Comparison of ENCODE assay signal across 29 mouse cellular contexts in the genomic region with DNA sequence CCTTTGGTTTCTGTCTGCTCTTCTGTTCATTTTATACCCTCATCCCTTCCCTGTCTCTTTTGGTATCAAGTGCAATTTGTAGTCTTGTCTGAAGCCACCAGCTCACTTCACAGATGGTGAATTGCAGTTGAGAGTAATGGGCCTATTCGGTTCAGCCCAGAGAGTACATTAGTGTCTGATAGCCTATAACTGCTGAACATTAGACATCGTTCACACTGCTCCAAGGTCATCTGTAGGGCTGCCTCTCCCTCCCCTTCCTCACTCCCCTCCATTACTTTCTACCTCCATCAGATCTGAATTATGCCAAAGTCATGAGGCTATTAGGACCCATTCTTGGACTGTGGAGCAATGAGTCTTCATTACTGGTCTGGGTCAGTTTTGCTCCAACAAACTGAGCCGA.
DNase-seq lines count a peak whose midpoint lies in the region; ATAC-seq lines count a peak whose summit lies in the region.
"Had no signal": no experiment of that assay in that cellular context is flagged by ENCODE, and none has a peak within 500 bp of the region (broad histone marks: within the 10 kb centered on the region; RNA-seq: fewer than 3 reads in every experiment).

No protein-coding gene starts in this region.

- ATAC-seq in midbrain, embryonic 13.5 days, result peak; percentile 58; the same call in 1 of the 2 replicates
- no peak for ATAC-seq in midbrain, embryonic 16.5 days
- ATAC-seq in hindbrain, embryonic 12.5 days (ENCODE audit: low FRiP score), result peak; percentile 40; the same call in 1 of the 2 replicates
- peak; percentile 75 for ATAC-seq in hindbrain, embryonic 14.5 days (ENCODE audit: low FRiP score)
- peak; percentile 54; the same call in 1 of the 2 replicates for ATAC-seq in neural tube, embryonic 14.5 days (ENCODE audit: low read depth)
- ATAC-seq: activated CD4-positive, CD25-positive, alpha-beta regulatory T cell, adult 4 months; forebrain, embryonic 13.5 days; intestine, postnatal 0 days had no signal

- H3K27ac ChIP-seq in midbrain, embryonic 13.5 days, result no peak overlapping the region
- no peak overlapping the region for H3K27ac ChIP-seq in midbrain, embryonic 16.5 days (ENCODE audit: low read length)
- no peak overlapping the region for H3K27ac ChIP-seq in hindbrain, embryonic 12.5 days
- no peak overlapping the region for H3K27ac ChIP-seq in hindbrain, embryonic 14.5 days
- no peak overlapping the region for H3K27ac ChIP-seq in neural tube, embryonic 14.5 days (ENCODE audit: low read depth, low read length)
- H3K27ac ChIP-seq: forebrain, embryonic 13.5 days; heart, embryonic 10.5 days; heart, embryonic 15.5 days; left cerebral cortex, adult 2 months; limb, embryonic 12.5 days; liver, embryonic 15.5 days had no signal

- H3K9me3 ChIP-seq in midbrain, embryonic 13.5 days, result no peaks in the 10 kb centered on the region
- H3K9me3 ChIP-seq in midbrain, embryonic 16.5 days (replicated peaks; ENCODE audit: control insufficient read depth, low read length, poor library complexity, severe bottlenecking), result no peaks in the 10 kb centered on the region
- no peaks in the 10 kb centered on the region for H3K9me3 ChIP-seq in hindbrain, embryonic 12.5 days (replicated peaks)
- H3K9me3 ChIP-seq in hindbrain, embryonic 14.5 days (ENCODE audit: control insufficient read depth, low read length), result no peaks in the 10 kb centered on the region
- no peaks in the 10 kb centered on the region for H3K9me3 ChIP-seq in neural tube, embryonic 14.5 days (ENCODE audit: control insufficient read depth, low read length)
- H3K9me3 ChIP-seq: forebrain, embryonic 13.5 days; heart, embryonic 10.5 days; heart, embryonic 15.5 days; limb, embryonic 12.5 days; liver, embryonic 15.5 days had no signal

- H3K4me1 ChIP-seq in midbrain, embryonic 13.5 days (replicated peaks), result peaks cover 10% of the 10 kb centered on the region
- H3K4me1 ChIP-seq in midbrain, embryonic 16.5 days (ENCODE audit: control insufficient read depth, insufficient read depth, low read length), result no peaks in the 10 kb centered on the region
- no peaks in the 10 kb centered on the region for H3K4me1 ChIP-seq in hindbrain, embryonic 12.5 days
- peaks cover 8% of the 10 kb centered on the region; the same call in 1 of the 2 replicates for H3K4me1 ChIP-seq in hindbrain, embryonic 14.5 days (replicated peaks; ENCODE audit: control insufficient read depth, insufficient read depth, low read length)
- H3K4me1 ChIP-seq in neural tube, embryonic 14.5 days (ENCODE audit: control insufficient read depth, insufficient read depth, low read length), result no peaks in the 10 kb centered on the region
- H3K4me1 ChIP-seq: heart, embryonic 10.5 days; heart, embryonic 15.5 days; limb, embryonic 12.5 days; liver, embryonic 15.5 days had no signal

- H3K9ac ChIP-seq in midbrain, embryonic 13.5 days (replicated peaks), result no peak overlapping the region
- H3K9ac ChIP-seq in midbrain, embryonic 16.5 days (ENCODE audit: low read depth, low read length), result no peak overlapping the region
- no peak overlapping the region for H3K9ac ChIP-seq in hindbrain, embryonic 12.5 days
- H3K9ac ChIP-seq in hindbrain, embryonic 14.5 days, result no peak overlapping the region
- H3K9ac ChIP-seq in neural tube, embryonic 14.5 days (replicated peaks; ENCODE audit: low read depth, low read length), result no peak overlapping the region
- H3K9ac ChIP-seq: forebrain, embryonic 13.5 days; heart, embryonic 15.5 days; limb, embryonic 12.5 days; liver, embryonic 15.5 days; lung, embryonic 14.5 days had no signal

- no peaks in the 10 kb centered on the region for H3K36me3 ChIP-seq in midbrain, embryonic 13.5 days
- no peaks in the 10 kb centered on the region for H3K36me3 ChIP-seq in midbrain, embryonic 16.5 days (ENCODE audit: control insufficient read depth, insufficient read depth, low read length)
- no peaks in the 10 kb centered on the region for H3K36me3 ChIP-seq in hindbrain, embryonic 12.5 days
- no peaks in the 10 kb centered on the region for H3K36me3 ChIP-seq in hindbrain, embryonic 14.5 days (replicated peaks; ENCODE audit: control insufficient read depth, insufficient read depth)
- H3K36me3 ChIP-seq in neural tube, embryonic 14.5 days (ENCODE audit: control insufficient read depth, insufficient read depth, low read length), result no peaks in the 10 kb centered on the region
- H3K36me3 ChIP-seq: heart, embryonic 10.5 days; heart, embryonic 15.5 days; limb, embryonic 12.5 days; liver, embryonic 15.5 days had no signal

- DNase-seq in hindbrain, embryonic 14.5 days (ENCODE audit: low spot score), result no peak
- no peak for DNase-seq in lung, postnatal 36 days
- DNase-seq in kidney, postnatal 36 days, result no peak
- DNase-seq: adrenal gland, adult 2 months; adrenal gland, postnatal 36 days; B cell, adult 2 months; cerebellum, adult 2 months; cerebellum, postnatal 14 days; gastrocnemius, postnatal 25 days; heart, adult 11 months; kidney, adult 9 months; kidney, postnatal 14 days; lung, embryonic 14.5 days; lung, postnatal 14 days; right cerebral cortex, postnatal 25 days; spleen, adult 18-20 months; thymus, postnatal 14 days had no signal

- H3K4me3 ChIP-seq in midbrain, embryonic 13.5 days (replicated peaks), result no peak overlapping the region
- no peak overlapping the region for H3K4me3 ChIP-seq in midbrain, embryonic 16.5 days (ENCODE audit: low read depth, low read length)
- H3K4me3 ChIP-seq in hindbrain, embryonic 12.5 days, result no peak overlapping the region
- H3K4me3 ChIP-seq in hindbrain, embryonic 14.5 days (replicated peaks; ENCODE audit: low read length), result no peak overlapping the region
- H3K4me3 ChIP-seq in neural tube, embryonic 14.5 days (ENCODE audit: low read depth, low read length), result no peak overlapping the region
- H3K4me3 ChIP-seq: forebrain, embryonic 13.5 days; heart, embryonic 10.5 days; heart, embryonic 15.5 days; left cerebral cortex, adult 2 months; limb, embryonic 12.5 days; liver, embryonic 15.5 days had no signal

- 79% methylated on average over 3 of the region's 3 CpGs for WGBS in midbrain, embryonic 13.5 days
- WGBS in midbrain, embryonic 16.5 days, result 86% methylated on average over 3 of the region's 3 CpGs
- WGBS in hindbrain, embryonic 12.5 days, result 84% methylated on average over 3 of the region's 3 CpGs
- 76% methylated on average over 3 of the region's 3 CpGs for WGBS in hindbrain, embryonic 14.5 days
- 72% methylated on average over 3 of the region's 3 CpGs for WGBS in neural tube, embryonic 14.5 days

- H3K4me2 ChIP-seq in midbrain, embryonic 13.5 days (replicated peaks), result no peak overlapping the region
- no peak overlapping the region for H3K4me2 ChIP-seq in midbrain, embryonic 16.5 days (ENCODE audit: low read length)
- H3K4me2 ChIP-seq in hindbrain, embryonic 12.5 days (replicated peaks), result no peak overlapping the region
- no peak overlapping the region for H3K4me2 ChIP-seq in hindbrain, embryonic 14.5 days (replicated peaks)
- no peak overlapping the region for H3K4me2 ChIP-seq in neural tube, embryonic 14.5 days (ENCODE audit: low read depth, low read length)
- H3K4me2 ChIP-seq: forebrain, embryonic 13.5 days; heart, embryonic 15.5 days; limb, embryonic 12.5 days; liver, embryonic 15.5 days; lung, embryonic 14.5 days had no signal

- no peaks in the 10 kb centered on the region for H3K27me3 ChIP-seq in midbrain, embryonic 13.5 days
- H3K27me3 ChIP-seq in midbrain, embryonic 16.5 days (ENCODE audit: control insufficient read depth, insufficient read depth, low read depth, low read length), result no peaks in the 10 kb centered on the region
- no peaks in the 10 kb centered on the region for H3K27me3 ChIP-seq in hindbrain, embryonic 12.5 days
- H3K27me3 ChIP-seq in hindbrain, embryonic 14.5 days (ENCODE audit: control insufficient read depth, insufficient read depth, low read length), result no peaks in the 10 kb centered on the region
- H3K27me3 ChIP-seq in neural tube, embryonic 14.5 days (ENCODE audit: control insufficient read depth, insufficient read depth, low read length), result no peaks in the 10 kb centered on the region
- H3K27me3 ChIP-seq: forebrain, embryonic 13.5 days; heart, embryonic 15.5 days; limb, embryonic 12.5 days; liver, embryonic 15.5 days had no signal
